Mouse (Mus musculus): Measurements from ENCODE around the gene Akap2. TPM values are rescaled to one million over a fixed set of nuclear protein-coding genes. Genes with fewer than 3 reads are reported as not detected.
A peak's percentile ranks its signal among the peaks of the same experiment; 100 is the strongest.

Gene Akap2
- total RNA-seq, 4 experiments from 2014 or later = 75.6 to 100 (median 97.5) TPM

DNA sequence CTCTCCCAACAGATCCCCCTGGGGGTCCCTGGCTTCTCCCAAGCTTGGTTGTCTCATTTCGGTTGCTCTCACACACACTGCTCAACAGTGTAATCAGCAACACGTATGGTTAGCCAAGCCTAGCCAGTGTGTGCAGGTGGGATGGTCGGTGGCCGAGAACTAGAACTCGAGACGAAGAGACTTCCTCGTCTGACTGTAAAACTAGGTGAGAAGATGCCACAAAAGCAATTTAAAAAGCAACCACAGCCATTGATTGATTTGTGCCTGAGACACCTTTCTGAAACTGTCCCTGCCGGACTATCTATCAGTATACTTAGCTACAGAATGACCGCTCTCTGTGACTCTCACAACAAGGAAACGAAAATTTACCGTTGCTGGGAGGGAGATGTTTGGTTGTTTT is 37.6 kb downstream of the Akap2 start:
- DNase-seq (ENCODE audit: low spot score) = no peak

GRCm38 (mm10) chr4:57757997-57758396 is 40.5 kb downstream of the Akap2 start:
- no peak for DNase-seq (ENCODE audit: low spot score)

DNA sequence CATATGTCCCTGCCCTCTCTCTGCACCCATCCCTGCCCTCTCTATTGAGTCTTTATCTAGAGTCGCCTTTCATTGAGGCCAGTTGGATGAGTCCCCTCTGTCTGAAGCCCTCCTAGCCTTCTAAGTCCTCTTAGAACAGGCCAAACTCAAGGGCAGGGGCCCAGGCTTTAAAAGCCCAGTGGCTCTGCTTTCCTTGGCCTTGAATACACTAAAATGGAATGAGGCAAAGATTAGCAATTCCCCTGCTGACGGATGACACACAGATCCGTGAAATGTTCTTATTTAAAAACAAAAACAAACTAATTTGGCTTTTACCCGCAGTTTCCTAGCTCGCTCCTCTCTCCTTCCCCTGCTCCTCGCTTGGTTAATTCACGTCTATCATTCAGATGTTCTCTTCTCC is 45.0 kb downstream of the Akap2 start:
- no peak for DNase-seq (ENCODE audit: low spot score)

DNA sequence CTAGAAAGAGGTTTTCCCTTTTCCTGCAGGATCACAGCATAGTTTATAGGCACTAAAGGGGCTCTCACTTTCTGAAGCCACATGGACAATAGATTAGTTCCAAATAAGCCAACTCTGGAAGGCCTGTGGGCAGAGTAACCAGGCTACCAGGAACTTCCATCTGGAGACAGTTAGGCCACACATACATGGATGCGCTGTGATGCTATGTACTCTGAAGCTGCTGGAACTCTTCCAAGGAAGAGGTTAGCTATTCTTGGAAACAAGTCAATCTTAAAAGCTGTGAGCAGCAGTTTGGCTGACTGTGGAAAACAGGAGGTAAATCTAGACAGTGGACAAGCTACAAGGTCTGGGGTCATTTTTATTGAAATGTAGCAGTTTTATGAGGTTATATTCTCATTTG is 46.9 kb downstream of the Akap2 start:
- DNase-seq (ENCODE audit: low spot score) = no peak

DNA sequence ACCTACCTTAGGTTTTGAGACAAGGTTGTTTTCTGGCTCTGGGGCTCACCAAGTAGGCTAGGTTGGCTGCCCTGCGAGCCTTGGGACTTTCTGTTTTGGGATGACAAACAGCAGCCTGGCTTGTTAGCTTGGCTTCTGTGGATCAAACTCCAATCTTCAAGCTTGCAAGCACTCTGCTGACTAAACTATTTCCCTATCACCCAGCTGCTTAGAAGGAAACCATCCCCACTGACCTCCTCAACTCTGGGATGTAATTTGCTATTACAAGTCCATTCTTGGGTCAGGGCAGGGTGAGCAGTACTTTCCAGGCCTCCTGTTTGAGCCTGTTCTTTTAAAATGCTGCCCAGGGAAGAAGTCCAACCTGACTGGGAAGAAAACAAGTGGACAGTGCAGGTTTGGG is 47.5 kb downstream of the Akap2 start:
- DNase-seq (ENCODE audit: low spot score) = no peak

DNA sequence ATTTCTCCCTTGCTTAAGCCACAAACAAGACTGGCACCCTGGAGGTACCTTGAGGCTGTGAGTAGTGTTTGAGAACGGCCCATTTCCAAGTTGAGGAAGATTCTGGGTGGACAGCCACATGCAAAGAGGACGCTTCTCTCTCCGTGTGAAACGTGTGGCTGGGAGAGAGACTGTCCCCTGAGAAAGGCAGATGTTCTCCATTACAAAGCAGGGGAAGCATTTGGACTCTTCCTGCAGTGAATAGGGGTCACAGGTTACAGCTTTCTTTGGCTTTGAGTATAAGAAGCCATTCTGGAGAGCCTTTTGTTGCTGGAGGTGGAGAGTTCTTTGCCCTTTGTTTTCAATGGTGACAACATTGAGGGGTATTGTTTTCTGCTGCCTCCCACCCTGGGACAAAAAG is 48.3 kb downstream of the Akap2 start:
- no peak for DNase-seq (ENCODE audit: low spot score)

GRCm38 (mm10) chr4:57769007-57769406 is 51.5 kb downstream of the Akap2 start:
- no peak for DNase-seq (ENCODE audit: low spot score)

GRCm38 (mm10) chr4:57770185-57770823 is 52.8 kb downstream of the Akap2 start:
- no peak for DNase-seq (ENCODE audit: low spot score)

- DNase-seq (ENCODE audit: low spot score) = no peak
Observed at GRCm38 (mm10) chr4:57771558-57772219, 54.2 kb downstream of the Akap2 start.

- DNase-seq (ENCODE audit: low spot score) = no peak
Observed at GRCm38 (mm10) chr4:57772851-57773510, 55.5 kb downstream of the Akap2 start.

DNA sequence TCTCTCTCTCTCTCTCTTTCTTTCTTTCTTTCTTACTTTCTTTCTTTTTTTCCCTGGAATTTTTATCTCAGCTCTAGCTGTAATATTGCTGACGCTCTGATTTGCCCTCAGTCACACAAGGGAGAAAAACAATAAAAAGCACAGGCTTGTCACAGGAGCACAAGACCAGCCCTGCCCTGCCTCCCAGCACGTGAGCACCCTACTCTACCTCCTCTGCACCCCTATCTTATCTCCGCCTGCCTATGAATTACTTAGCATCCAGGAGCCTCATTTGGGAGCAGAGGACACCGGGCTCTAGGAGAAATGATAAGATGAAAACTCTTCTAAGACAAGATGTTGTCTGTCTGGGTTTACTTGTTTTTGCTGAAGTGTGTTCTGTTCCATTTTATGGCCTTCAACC is 57.1 kb downstream of the Akap2 start:
- DNase-seq (ENCODE audit: low spot score) = no peak

DNA sequence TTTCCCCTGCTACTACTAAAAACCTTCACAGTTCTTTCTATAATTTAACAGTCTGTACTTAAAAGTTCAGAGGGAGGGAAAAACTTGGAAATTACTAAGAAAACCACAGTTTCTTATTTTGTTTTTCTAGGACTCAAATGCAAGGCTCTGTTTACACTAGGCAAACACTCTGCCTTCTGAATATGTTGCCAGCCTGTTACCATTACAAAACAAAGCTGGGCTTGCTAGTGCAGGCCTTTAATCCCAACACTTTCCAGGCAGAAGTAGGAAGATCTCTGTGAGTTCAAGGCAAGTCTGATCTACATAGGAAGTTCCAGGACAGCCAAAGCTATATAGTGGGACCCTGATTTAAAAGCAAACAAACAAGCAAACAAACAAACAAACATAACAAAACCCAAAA is 58.1 kb downstream of the Akap2 start:
- no peak for DNase-seq (ENCODE audit: low spot score)

DNA sequence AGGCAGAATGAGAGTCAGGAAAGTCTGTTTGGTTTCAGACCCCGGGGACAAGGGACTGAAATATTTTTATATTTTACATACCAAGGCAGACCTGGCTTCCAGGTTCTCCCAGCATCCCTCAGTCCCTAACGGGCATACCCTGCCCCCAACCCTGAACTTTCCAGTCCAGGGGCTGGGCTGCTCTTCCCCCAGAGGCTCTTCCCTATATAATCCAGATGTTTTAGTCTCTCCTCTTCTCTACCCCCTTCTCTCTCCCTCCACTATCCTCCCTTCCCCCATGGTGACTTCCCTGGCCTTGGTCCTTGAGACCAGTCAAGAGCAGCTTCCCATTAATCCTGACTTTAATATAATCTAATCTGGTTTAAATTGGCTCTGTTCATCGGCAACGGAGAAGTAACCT is 62.9 kb downstream of the Akap2 start:
- DNase-seq (ENCODE audit: low spot score) = no peak

DNA sequence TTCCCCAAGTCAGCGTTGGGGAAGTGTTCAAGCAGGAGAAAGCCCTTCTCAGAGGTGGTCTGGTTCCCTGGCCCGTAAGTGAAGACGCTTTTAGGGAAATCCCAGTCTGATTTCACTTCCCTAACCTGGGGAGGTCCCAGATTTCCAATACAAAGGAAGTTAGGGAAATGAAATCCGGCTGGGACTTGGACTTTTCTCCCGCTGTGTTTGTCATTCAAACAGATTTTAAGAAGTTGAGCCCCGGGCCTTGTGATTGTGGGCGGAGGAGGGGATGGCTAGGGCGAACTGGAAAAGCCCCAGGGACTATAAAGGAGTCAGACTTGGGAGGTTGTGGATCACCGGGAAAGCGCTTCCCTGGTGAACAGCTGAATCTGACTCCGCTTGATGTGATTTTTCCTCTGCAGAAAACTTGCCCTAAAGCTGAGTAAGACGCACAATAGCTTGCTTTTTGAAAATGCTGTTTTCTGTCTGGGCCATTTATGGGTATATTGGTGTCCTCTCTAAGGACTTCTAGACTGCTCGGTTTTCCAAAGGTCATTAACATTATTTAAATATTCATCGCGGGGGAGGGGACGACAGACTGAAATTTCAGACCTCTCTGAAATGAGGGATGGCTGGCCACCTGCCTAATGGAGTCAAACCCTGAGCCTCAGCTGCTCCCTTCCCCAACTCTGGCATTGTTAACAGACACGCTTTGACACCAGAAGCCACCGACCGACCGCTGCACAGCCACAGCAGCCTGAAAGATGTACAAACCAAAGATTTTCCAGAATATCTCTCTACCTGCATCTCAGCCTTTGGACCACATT is 63.6 kb downstream of the Akap2 start:
- DNase-seq (ENCODE audit: low spot score) = no peak

- DNase-seq (ENCODE audit: low spot score) = peak; percentile 78
Observed at GRCm38 (mm10) chr4:57781994-57782393, 64.5 kb downstream of the Akap2 start.

- DNase-seq (ENCODE audit: low spot score) = no peak
Observed at GRCm38 (mm10) chr4:57782549-57783390, 65.3 kb downstream of the Akap2 start.

GRCm38 (mm10) chr4:57783391-57783770 is 65.9 kb downstream of the Akap2 start:
- DNase-seq (ENCODE audit: low spot score) = no peak

DNA sequence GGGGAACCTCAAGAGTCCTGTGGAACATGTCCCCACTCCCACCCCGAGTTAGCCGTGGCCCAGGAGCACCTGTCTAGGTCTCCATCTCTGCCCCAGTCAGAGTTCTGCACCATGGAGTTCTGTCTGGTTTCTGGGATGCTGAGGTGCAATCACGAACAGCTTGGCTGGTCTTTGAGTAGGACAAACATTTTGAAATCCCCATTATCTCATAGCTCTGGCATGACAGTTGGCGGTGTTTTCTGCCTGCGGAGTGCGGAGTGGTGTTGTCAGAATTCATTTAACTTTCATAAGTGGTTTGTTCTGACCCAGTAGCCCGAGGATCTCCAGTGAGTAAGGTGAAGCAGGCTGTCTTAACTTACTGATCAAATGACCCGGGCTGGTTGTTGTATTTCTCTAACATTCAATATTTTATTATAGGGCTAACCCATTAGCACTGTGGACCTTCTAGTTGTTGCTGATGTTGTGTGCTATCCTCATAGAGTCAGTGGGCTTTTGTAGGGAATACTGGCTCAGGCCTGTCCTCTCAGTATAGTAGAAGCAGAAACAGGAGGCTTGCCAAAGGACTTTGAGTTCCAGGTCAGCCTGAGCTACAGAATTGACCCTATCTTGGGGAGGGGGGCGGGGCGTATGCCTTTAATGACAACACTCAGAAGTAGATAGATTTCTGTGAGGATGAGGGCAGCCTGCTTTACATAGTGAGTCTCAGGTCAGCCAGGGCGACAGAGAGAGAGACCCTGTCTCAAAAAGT is 66.6 kb downstream of the Akap2 start:
- DNase-seq (ENCODE audit: low spot score) = peak; percentile 72

- DNase-seq (ENCODE audit: low spot score) = no peak
Observed at GRCm38 (mm10) chr4:57788709-57789108, 71.3 kb downstream of the Akap2 start.

GRCm38 (mm10) chr4:57789118-57789517 is 71.7 kb downstream of the Akap2 start:
- DNase-seq (ENCODE audit: low spot score) = no peak

DNA sequence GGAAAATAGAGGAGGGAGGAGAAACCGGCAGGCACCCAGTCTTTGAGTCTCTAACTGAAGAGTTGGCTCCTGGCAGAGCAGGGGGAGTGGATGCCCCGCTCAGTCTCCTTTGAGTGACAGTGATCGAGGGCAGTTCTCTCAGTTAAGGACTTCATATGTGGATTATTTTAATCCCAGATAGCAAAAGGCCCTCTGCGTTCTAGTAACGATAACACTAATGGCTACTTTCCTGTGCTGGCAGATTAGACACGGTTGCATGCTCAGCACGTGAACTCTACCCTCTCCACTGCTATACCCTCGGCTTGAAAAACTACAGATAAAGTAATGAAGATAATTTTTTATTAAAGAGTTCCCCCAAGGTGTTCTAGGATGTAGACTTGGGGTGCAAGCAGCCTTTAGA is 76.5 kb downstream of the Akap2 start:
- no peak for DNase-seq (ENCODE audit: low spot score)
